Comparison of ENCODE assay signal across 8 mouse cellular contexts in the genomic region with DNA sequence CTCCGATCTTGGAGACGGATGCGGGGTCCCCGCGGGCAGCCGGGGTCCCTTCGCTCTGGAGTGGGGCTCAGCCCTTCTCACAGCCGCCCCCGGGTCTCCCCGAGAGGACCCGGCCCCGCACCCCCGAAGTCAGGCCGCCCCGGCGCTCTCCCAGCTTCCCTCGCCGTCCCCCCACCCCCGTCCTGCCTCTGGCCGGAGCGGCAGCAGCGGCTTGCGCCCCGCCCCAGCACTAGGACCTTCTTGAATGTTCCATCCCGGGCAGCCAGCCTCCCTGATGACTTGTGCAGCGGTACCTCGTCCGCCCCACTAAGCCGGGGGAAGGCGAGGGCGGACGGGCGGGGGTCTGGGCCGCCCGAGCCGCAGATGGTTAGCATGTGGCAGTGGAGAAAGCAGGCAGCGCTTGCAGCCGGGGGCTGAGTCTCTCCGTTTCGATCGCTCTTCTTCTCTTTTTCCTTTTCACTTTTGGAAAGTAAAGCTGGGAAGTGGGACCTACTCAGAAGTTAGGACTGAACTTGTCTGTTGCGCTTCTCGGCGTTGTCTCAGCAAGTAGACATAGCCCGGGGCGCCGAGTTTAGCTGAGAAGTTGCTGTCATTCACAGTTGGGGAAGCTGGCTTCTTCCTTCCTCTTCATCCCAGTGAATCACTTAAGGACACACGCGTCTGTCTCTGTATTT. TPM values are rescaled to one million over a fixed set of nuclear protein-coding genes. Genes with fewer than 3 reads are reported as not detected.
DNase-seq lines count a peak whose midpoint lies in the region; ATAC-seq and TF ChIP-seq lines count a peak whose summit lies in the region.

No protein-coding gene starts in this region.

- ATAC-seq in monocyte, adult 5-6 weeks (replicated peaks; ENCODE audit: insufficient number of reproducible peaks, low FRiP score, low TSS enrichment, poor library complexity, severe bottlenecking) = no peak
- ATAC-seq in forebrain, embryonic 12.5 days (ENCODE audit: low FRiP score) = peak; percentile 82
- peak; percentile 78 for ATAC-seq in hindbrain, postnatal 0 days
- peak; percentile 66 for ATAC-seq in liver, embryonic 11.5 days (replicated peaks; ENCODE audit: low FRiP score)

- peaks cover 25% of the 10 kb centered on the region for H3K4me1 ChIP-seq in forebrain, embryonic 12.5 days
- 0 out of 2 replicates have a peak, but pooled peaks cover 10% of the 10 kb centered on the region for H3K4me1 ChIP-seq in hindbrain, postnatal 0 days (ENCODE audit: insufficient read depth, low read length)
- H3K4me1 ChIP-seq in liver, embryonic 11.5 days (replicated peaks; ENCODE audit: control insufficient read depth, insufficient read depth, low read length) = peaks cover 12% of the 10 kb centered on the region

- H3K4me2 ChIP-seq in forebrain, embryonic 12.5 days = peak overlapping the region; percentile 85
- peak overlapping the region; percentile 64 for H3K4me2 ChIP-seq in hindbrain, postnatal 0 days (ENCODE audit: low read depth, low read length)
- peak overlapping the region; percentile 92 for H3K4me2 ChIP-seq in liver, embryonic 11.5 days
- peak overlapping the region; percentile 87 for H3K4me2 ChIP-seq in myocyte (ENCODE audit: low read depth)

- no peak for TF ChIP-seq POLR2A in myocyte (IDR thresholded peaks at IDR 0.05; ENCODE audit: insufficient read length, low read depth)

- H3K27ac ChIP-seq in forebrain, embryonic 12.5 days = peak overlapping the region; percentile 94
- H3K27ac ChIP-seq in hindbrain, postnatal 0 days = peak overlapping the region; percentile 84
- peak overlapping the region; percentile 94 for H3K27ac ChIP-seq in liver, embryonic 11.5 days (ENCODE audit: low read depth, low read length)

- peak; percentile 4 to 16 for DNase-seq in monocyte, adult 2 months (ENCODE audit: low read depth in 1 of 2, low spot score in 2 of 2)
- DNase-seq in adrenal gland, adult 2 months = peak; percentile 93
- DNase-seq in hindbrain, postnatal 0 days (ENCODE audit: low spot score) = peak; percentile 72
- DNase-seq in liver, embryonic 11.5 days (ENCODE audit: low spot score) = peak; percentile 83
- no peak for DNase-seq in thymus, postnatal 25 days

- no peaks in the 10 kb centered on the region for H3K36me3 ChIP-seq in forebrain, embryonic 12.5 days (replicated peaks)
- H3K36me3 ChIP-seq in hindbrain, postnatal 0 days (ENCODE audit: insufficient read depth, low read length) = no peaks in the 10 kb centered on the region
- H3K36me3 ChIP-seq in liver, embryonic 11.5 days (ENCODE audit: control insufficient read depth, insufficient read depth, low read length) = peaks cover 2% of the 10 kb centered on the region; the same call in 1 of the 2 replicates
- H3K36me3 ChIP-seq in myocyte (ENCODE audit: control insufficient read depth, insufficient read depth) = no peaks in the 10 kb centered on the region

- H3K27me3 ChIP-seq in forebrain, embryonic 12.5 days = no peaks in the 10 kb centered on the region
- H3K27me3 ChIP-seq in hindbrain, postnatal 0 days (ENCODE audit: insufficient read depth, low read length) = no peaks in the 10 kb centered on the region
- H3K27me3 ChIP-seq in liver, embryonic 11.5 days (replicated peaks; ENCODE audit: control insufficient read depth, insufficient read depth, low read length) = no peaks in the 10 kb centered on the region
- H3K27me3 ChIP-seq in myocyte (ENCODE audit: control insufficient read depth, insufficient read depth, insufficient read length) = no peaks in the 10 kb centered on the region

- peak overlapping the region; percentile 88 for H3K9ac ChIP-seq in forebrain, embryonic 12.5 days
- H3K9ac ChIP-seq in hindbrain, postnatal 0 days (replicated peaks; ENCODE audit: low read length) = peak overlapping the region; percentile 79
- H3K9ac ChIP-seq in liver, embryonic 11.5 days (ENCODE audit: low read depth, low read length) = peak overlapping the region; percentile 97

- peaks cover 50% of the 10 kb centered on the region for H3K79me2 ChIP-seq in myocyte (ENCODE audit: control insufficient read depth, insufficient read depth)

- H3K9me3 ChIP-seq in forebrain, embryonic 12.5 days = no peaks in the 10 kb centered on the region
- H3K9me3 ChIP-seq in hindbrain, postnatal 0 days (ENCODE audit: low read length) = no peaks in the 10 kb centered on the region
- H3K9me3 ChIP-seq in liver, embryonic 11.5 days (ENCODE audit: control insufficient read depth, low read length) = no peaks in the 10 kb centered on the region

- H3ac ChIP-seq in myocyte (ENCODE audit: control insufficient read depth, insufficient read length) = peak overlapping the region; percentile 82

- H3K4me3 ChIP-seq in forebrain, embryonic 12.5 days (replicated peaks) = peak overlapping the region; percentile 76
- peak overlapping the region; percentile 69 for H3K4me3 ChIP-seq in hindbrain, postnatal 0 days (ENCODE audit: low read length)
- peak overlapping the region; percentile 95 for H3K4me3 ChIP-seq in liver, embryonic 11.5 days (ENCODE audit: low read depth, low read length)
- H3K4me3 ChIP-seq in myocyte = peak overlapping the region; percentile 86

- WGBS in forebrain, embryonic 12.5 days = under 1% methylated on average over 44 of the region's 49 CpGs
- WGBS in hindbrain, postnatal 0 days = 1% methylated on average over 44 of the region's 49 CpGs
- WGBS in liver, embryonic 11.5 days = under 1% methylated on average over 49 of the region's 49 CpGs

- no peak for TF ChIP-seq CTCF in hindbrain, postnatal 0 days (IDR thresholded peaks at IDR 0.05; ENCODE audit: low read depth)

TF ChIP-seq in myocyte, 11 proteins besides CTCF, POLR2A, EP300 and RAD21:
- no peak for TF ChIP-seq POLR2AphosphoS2 (IDR thresholded peaks at IDR 0.05; ENCODE audit: insufficient read length, low read depth)
- TF ChIP-seq MYOD1 (IDR thresholded peaks at IDR 0.05; ENCODE audit: control insufficient read depth in 1 of 3, insufficient read length in 2 of 3, low read depth in 2 of 3) = no peak
- no peak for TF ChIP-seq TCF12 (IDR thresholded peaks at IDR 0.05; ENCODE audit: insufficient read depth, poor library complexity, severe bottlenecking)
- no peak for TF ChIP-seq REST (IDR thresholded peaks at IDR 0.05; ENCODE audit: insufficient read depth, insufficient read length)
- no peak for TF ChIP-seq CEBPB (IDR thresholded peaks at IDR 0.05; ENCODE audit: insufficient read depth, poor library complexity, severe bottlenecking)
- no peak for TF ChIP-seq TCF3 (IDR thresholded peaks at IDR 0.05; ENCODE audit: insufficient read length, low read depth)
- TF ChIP-seq SRF (IDR thresholded peaks at IDR 0.05; ENCODE audit: control insufficient read depth, insufficient read length, low read depth) = no peak
- TF ChIP-seq MAX (IDR thresholded peaks at IDR 0.05; ENCODE audit: low read depth) = no peak
- TF ChIP-seq E2F4 (IDR thresholded peaks at IDR 0.05; ENCODE audit: insufficient read depth) = no peak
- no peak for TF ChIP-seq MYOG (IDR thresholded peaks at IDR 0.05; ENCODE audit: control insufficient read depth in 1 of 3, insufficient read depth in 1 of 3, insufficient read length in 2 of 3, low read depth in 2 of 3)
- TF ChIP-seq USF1 (IDR thresholded peaks at IDR 0.05; ENCODE audit: low read depth) = no peak

RNA-seq across cellular contexts. Expression of a gene that starts 0.5 kb away (rescaled TPM):
- 55.0 to 101 TPM (median 84.1 TPM) in 3 replicates for total RNA-seq in monocyte, adult 5-6 weeks (2017)
- 10 to 100 TPM; 44.4 to 79.9 TPM for total RNA-seq in adrenal gland, adult 2 months (2021)
- polyA plus RNA-seq in adrenal gland, adult 2 months (2012; rRNA removed) = 4.7 and 7.6 TPM in 2 replicates
- polyA plus RNA-seq in forebrain, embryonic 12.5 days (2016; fragmentation: Nextera tagmentation; extraction: Ambion mirVana) = 33.4 and 33.6 TPM in 2 replicates
- total RNA-seq in hindbrain, postnatal 0 days (2014; rRNA removed) = 17.6 and 18.3 TPM in 2 replicates
- 12.7 and 13.3 TPM in 2 replicates for polyA plus RNA-seq in hindbrain, postnatal 0 days (2015; fragmentation: Nextera tagmentation; extraction: Ambion mirVana)
- 60.6 and 61.1 TPM in 2 replicates for polyA plus RNA-seq in liver, embryonic 11.5 days (2014; fragmentation: Nextera tagmentation; extraction: Ambion mirVana)
- 107 TPM for polyA plus RNA-seq in myocyte (2012; fragmentation: generic; extraction: Trizol)
